Mouse (Mus musculus) bone marrow, adult 2 months (tissue): Measurements from ENCODE around the gene Sar1a.

Source experiments
- CTCF ChIP-seq: fragments of 200-500 bp; IDR thresholded peaks from 2 replicates; pipeline ENCODE4 v1.5.1; 2011; ENCODE audit warnings: low read length, control low read depth; ENCODE audit not compliant: control insufficient read depth, insufficient read depth
- POLR2A ChIP-seq: fragments of 200-500 bp; IDR thresholded peaks from 2 replicates; pipeline ENCODE4 v1.6.1; 2011; ENCODE audit warnings: low read depth, mild to moderate bottlenecking, control low read depth, low read length, borderline replicate concordance; ENCODE audit not compliant: control insufficient read depth

DNA sequence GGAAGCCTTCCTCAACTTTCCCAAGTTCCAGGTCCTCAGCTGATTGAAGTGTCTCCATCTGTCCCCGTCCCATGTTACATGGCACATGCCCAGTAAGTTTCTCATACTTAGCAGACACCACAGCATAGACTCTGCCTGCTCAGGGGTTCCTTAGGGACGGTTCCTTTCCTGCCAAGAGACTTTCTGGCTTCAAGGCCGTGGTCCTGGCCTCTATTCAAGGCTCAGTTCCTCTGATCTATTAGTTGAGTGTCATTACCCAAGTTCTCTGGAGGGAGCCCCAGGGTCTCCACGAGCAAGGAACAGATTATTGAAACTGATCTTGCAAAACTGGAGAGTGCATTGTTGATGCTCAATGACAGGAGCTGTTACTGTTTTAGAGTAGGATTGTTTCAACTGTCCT, 24.6 kb downstream of the Sar1a start:
- no peak for TF ChIP-seq POLR2A
- TF ChIP-seq CTCF, result no peak
